Mouse (Mus musculus) heart, adult 2 months (tissue): Measurements from ENCODE around the gene Mark1.

ENCODE experiments used
- CTCF ChIP-seq: fragments of 200-600 bp; IDR thresholded peaks from 2 replicates; pipeline ENCODE4 v1.8.1; 2022; ENCODE audit warnings: antibody characterized with exemption, mild to moderate bottlenecking, moderate library complexity
- POLR2A ChIP-seq: fragments of 200-500 bp; IDR thresholded peaks from 2 replicates; pipeline ENCODE4 v1.6.1; 2011; ENCODE audit warnings: mild to moderate bottlenecking, low read depth, low read length, control low read depth; ENCODE audit not compliant: insufficient read depth

- TF ChIP-seq CTCF = no peak
- TF ChIP-seq POLR2A = no peak
These were observed 4.0 kb downstream of the Mark1 start for GRCm38 (mm10) chr1:184995335-184995734.
